Mouse (Mus musculus) forebrain, embryonic 15.5 days (tissue): Measurements from ENCODE around the gene BC051142. TPM values are rescaled to one million over a fixed set of nuclear protein-coding genes. Genes with fewer than 3 reads are reported as not detected.
"Not testable (repeated sequence)": the region's sequence is repeated elsewhere in the genome, so short reads cannot be mapped to it uniquely, and the experiment has no call there.

Experiments used
- ATAC-seq: fragments of 200-750 bp; cut with Nextera tagmentation; replicated peaks from 2 replicates; pipeline ENCODE4 v1.8.0; 2017; ENCODE audit warnings: mild to moderate bottlenecking, moderate TSS enrichment, moderate library complexity
- H3K27ac ChIP-seq: fragments of 300-500 bp; sonication (generic); replicated peaks from 2 replicates; pipeline ENCODE4 v1.5.1; 2015; ENCODE audit warnings: mild to moderate bottlenecking, inconsistent platforms
- H3K27me3 ChIP-seq: fragments of 300-500 bp; sonication (generic); 2 replicates; pipeline ENCODE4 v1.6.1; 2015; ENCODE audit warnings: inconsistent platforms
- H3K36me3 ChIP-seq: fragments of 300-500 bp; sonication (generic); 2 replicates; pipeline ENCODE4 v1.6.1; 2015; ENCODE audit warnings: mild to moderate bottlenecking, inconsistent platforms
- H3K4me1 ChIP-seq: fragments of 300-500 bp; sonication (generic); 2 replicates; pipeline ENCODE4 v1.6.1; 2015; ENCODE audit warnings: inconsistent platforms
- H3K4me2 ChIP-seq: fragments of 300-500 bp; sonication (generic); replicated peaks from 2 replicates; pipeline ENCODE4 v1.6.1; 2015; ENCODE audit warnings: mild to moderate bottlenecking, inconsistent platforms
- H3K4me3 ChIP-seq: fragments of 300-500 bp; sonication (generic); 2 replicates; pipeline ENCODE4 v1.5.1; 2015; ENCODE audit warnings: mild to moderate bottlenecking, inconsistent platforms
- H3K9ac ChIP-seq: fragments of 300-500 bp; sonication (generic); replicated peaks from 2 replicates; pipeline ENCODE4 v1.6.1; 2015; ENCODE audit warnings: mild to moderate bottlenecking, inconsistent platforms
- H3K9me3 ChIP-seq: fragments of 300-500 bp; sonication (generic); 2 replicates; pipeline ENCODE4 v1.6.1; 2016; ENCODE audit warnings: inconsistent platforms
- WGBS: fragments of 180-500 bp; shearing (Covaris S2); methylation state at CpG from one replicate; pipeline ENCODE4 v1.1.7; 2015; ENCODE audit warnings: mixed read lengths; 5-methylcytosine and 5-hydroxymethylcytosine counted together
- polyA plus RNA-seq: library from polyadenylated mRNA; unstranded; fragments of >200 nt; fragmentation: Nextera tagmentation; extraction: Ambion mirVana; gene quantifications from 2 replicates; pipeline ENCODE4 v1.2.1, GENCODE M21; 2015

BC051142 gene
- polyA plus RNA-seq, 1 experiment from 2014 or later: 1.5 TPM

- Histone ChIP-seq H3K27me3 (no peaks in the 10 kb centered on the region), H3K9me3 (no peaks in the 10 kb centered on the region), H3K36me3 (no peaks in the 10 kb centered on the region), H3K27ac (no peak overlapping the region), H3K9ac (no peak overlapping the region), H3K4me2 (no peak overlapping the region), H3K4me1 (no peaks in the 10 kb centered on the region), H3K4me3 (no peak overlapping the region)
- no peak for ATAC-seq
- WGBS: 80% methylated on average over 7 of the region's 7 CpGs
These were observed 21.4 kb downstream of the BC051142 start for GRCm38 (mm10) chr17:34420014-34420413.

- Histone ChIP-seq H3K4me1 (no peaks in the 10 kb centered on the region), H3K9ac (no peak overlapping the region)
- ATAC-seq: no peak
These were observed 29.0 kb downstream of the BC051142 start for GRCm38 (mm10) chr17:34427597-34427996.

GRCm38 (mm10) chr17:34437120-34437519 is 38.5 kb downstream of the BC051142 start:
- Histone ChIP-seq H3K9me3 (no peaks in the 10 kb centered on the region), H3K4me3 (no peak overlapping the region), H3K27ac (no peak overlapping the region), H3K4me1 (no peaks in the 10 kb centered on the region), H3K9ac (no peak overlapping the region), H3K27me3 (no peaks in the 10 kb centered on the region), H3K36me3 (no peaks in the 10 kb centered on the region), H3K4me2 (no peak overlapping the region)
- ATAC-seq: no peak
- 76% methylated on average over 4 of the region's 4 CpGs for WGBS

More at GRCm38 (mm10) chr17:34427597-34427996, 29.0 kb downstream of the BC051142 start:
- no peaks in the 10 kb centered on the region for H3K27me3 ChIP-seq
- H3K4me2 ChIP-seq: no peak overlapping the region
- no peaks in the 10 kb centered on the region for H3K9me3 ChIP-seq
- H3K36me3 ChIP-seq: no peaks in the 10 kb centered on the region
- H3K4me3 ChIP-seq: no peak overlapping the region
- no peak overlapping the region for H3K27ac ChIP-seq

GRCm38 (mm10) chr17:34437606-34438005 is 39.0 kb downstream of the BC051142 start:
- H3K9me3 ChIP-seq: no peaks in the 10 kb centered on the region
- no peak overlapping the region for H3K27ac ChIP-seq
- no peak for ATAC-seq
- WGBS: 68% methylated on average over 7 of the region's 7 CpGs
- H3K36me3 ChIP-seq: no peaks in the 10 kb centered on the region
- H3K4me1 ChIP-seq: no peaks in the 10 kb centered on the region
- H3K27me3 ChIP-seq: no peaks in the 10 kb centered on the region
- H3K4me3 ChIP-seq: no peak overlapping the region
- no peak overlapping the region for H3K4me2 ChIP-seq
- no peak overlapping the region for H3K9ac ChIP-seq

- Histone ChIP-seq H3K9me3 (no peaks in the 10 kb centered on the region), H3K27me3 (no peaks in the 10 kb centered on the region), H3K4me2 (no peak overlapping the region), H3K9ac (no peak overlapping the region), H3K36me3 (no peaks in the 10 kb centered on the region), H3K4me1 (no peaks in the 10 kb centered on the region), H3K4me3 (no peak overlapping the region), H3K27ac (no peak overlapping the region)
- 63% methylated on average over 1 of the region's 1 CpGs for WGBS
- ATAC-seq: no peak
These were observed 40.0 kb downstream of the BC051142 start for GRCm38 (mm10) chr17:34438588-34438987.

GRCm38 (mm10) chr17:34439795-34440194 is 41.2 kb downstream of the BC051142 start:
- 50% methylated on average over 3 of the region's 3 CpGs for WGBS
- H3K4me3 ChIP-seq: no peak overlapping the region
- no peaks in the 10 kb centered on the region for H3K27me3 ChIP-seq
- H3K4me2 ChIP-seq: no peak overlapping the region
- H3K4me1 ChIP-seq: no peaks in the 10 kb centered on the region
- H3K9me3 ChIP-seq: no peaks in the 10 kb centered on the region
- no peak overlapping the region for H3K9ac ChIP-seq
- ATAC-seq: no peak
- no peak overlapping the region for H3K27ac ChIP-seq
- no peaks in the 10 kb centered on the region for H3K36me3 ChIP-seq

GRCm38 (mm10) chr17:34441990-34442389 is 43.4 kb downstream of the BC051142 start:
- Histone ChIP-seq H3K4me3 (no peak overlapping the region), H3K27me3 (no peaks in the 10 kb centered on the region), H3K4me2 (no peak overlapping the region), H3K4me1 (no peaks in the 10 kb centered on the region), H3K27ac (no peak overlapping the region), H3K9ac (no peak overlapping the region), H3K36me3 (no peaks in the 10 kb centered on the region), H3K9me3 (no peaks in the 10 kb centered on the region)
- WGBS: 87% methylated on average over 7 of the region's 7 CpGs
- no peak for ATAC-seq

GRCm38 (mm10) chr17:34448473-34449041 is 49.9 kb downstream of the BC051142 start:
- WGBS: 71% methylated on average over 6 of the region's 6 CpGs
- Histone ChIP-seq H3K9me3 (no peaks in the 10 kb centered on the region), H3K4me2 (no peak overlapping the region), H3K9ac (no peak overlapping the region), H3K27ac (no peak overlapping the region), H3K4me1 (no peaks in the 10 kb centered on the region), H3K36me3 (no peaks in the 10 kb centered on the region), H3K4me3 (no peak overlapping the region), H3K27me3 (no peaks in the 10 kb centered on the region)
- no peak for ATAC-seq

- no peaks in the 10 kb centered on the region for H3K36me3 ChIP-seq
- no peak overlapping the region for H3K4me2 ChIP-seq
- H3K27me3 ChIP-seq: no peaks in the 10 kb centered on the region
- 82% methylated on average over 4 of the region's 4 CpGs for WGBS
- no peak for ATAC-seq
- H3K4me3 ChIP-seq: no peak overlapping the region
- no peaks in the 10 kb centered on the region for H3K4me1 ChIP-seq
- no peak overlapping the region for H3K27ac ChIP-seq
- no peak overlapping the region for H3K9ac ChIP-seq
- H3K9me3 ChIP-seq: no peaks in the 10 kb centered on the region
These were observed 59.0 kb downstream of the BC051142 start for GRCm38 (mm10) chr17:34457668-34458067.

- ATAC-seq: no peak
- 93% methylated on average over 3 of the region's 3 CpGs for WGBS
These were observed 60.6 kb downstream of the BC051142 start for GRCm38 (mm10) chr17:34459255-34459654.

GRCm38 (mm10) chr17:34465906-34466305 is 67.3 kb downstream of the BC051142 start:
- H3K4me3 ChIP-seq, ATAC-seq, H3K27ac ChIP-seq, H3K36me3 ChIP-seq, H3K9me3 ChIP-seq, H3K4me1 ChIP-seq, H3K27me3 ChIP-seq, H3K9ac ChIP-seq, H3K4me2 ChIP-seq: not testable (repeated sequence)

More at GRCm38 (mm10) chr17:34459255-34459654, 60.6 kb downstream of the BC051142 start:
- no peaks in the 10 kb centered on the region for H3K4me1 ChIP-seq
- H3K36me3 ChIP-seq: no peaks in the 10 kb centered on the region
- H3K27me3 ChIP-seq: no peaks in the 10 kb centered on the region
- H3K4me3 ChIP-seq: no peak overlapping the region
- no peak overlapping the region for H3K4me2 ChIP-seq
- no peak overlapping the region for H3K9ac ChIP-seq
- no peak overlapping the region for H3K27ac ChIP-seq
- H3K9me3 ChIP-seq: no peaks in the 10 kb centered on the region

- H3K4me1 ChIP-seq: no peaks in the 10 kb centered on the region
These were observed 71.9 kb downstream of the BC051142 start for GRCm38 (mm10) chr17:34470491-34470890.

GRCm38 (mm10) chr17:34475060-34475459 is 76.4 kb downstream of the BC051142 start:
- H3K4me3 ChIP-seq: no peak overlapping the region
- no peaks in the 10 kb centered on the region for H3K27me3 ChIP-seq
- H3K9me3 ChIP-seq: no peaks in the 10 kb centered on the region
- no peak overlapping the region for H3K27ac ChIP-seq
- H3K36me3 ChIP-seq: no peaks in the 10 kb centered on the region
- WGBS: 82% methylated on average over 3 of the region's 3 CpGs
- no peak overlapping the region for H3K4me2 ChIP-seq
- ATAC-seq: no peak
- H3K9ac ChIP-seq: no peak overlapping the region
- no peaks in the 10 kb centered on the region for H3K4me1 ChIP-seq

More at GRCm38 (mm10) chr17:34470491-34470890, 71.9 kb downstream of the BC051142 start:
- Histone ChIP-seq H3K4me3 (no peak overlapping the region), H3K9ac (no peak overlapping the region), H3K27me3 (no peaks in the 10 kb centered on the region), H3K9me3 (no peaks in the 10 kb centered on the region), H3K27ac (no peak overlapping the region), H3K36me3 (no peaks in the 10 kb centered on the region), H3K4me2 (no peak overlapping the region)
- WGBS: 88% methylated on average over 2 of the region's 2 CpGs
- ATAC-seq: no peak
